Mouse (Mus musculus): ENCODE measurements at regions not wholly inside any gene's neighbourhood (a gene's known extent, or its start where the extent isn't known, plus 50 kb on each side); places are given as distances from the start of the nearest gene placed in this dataset.

DNA sequence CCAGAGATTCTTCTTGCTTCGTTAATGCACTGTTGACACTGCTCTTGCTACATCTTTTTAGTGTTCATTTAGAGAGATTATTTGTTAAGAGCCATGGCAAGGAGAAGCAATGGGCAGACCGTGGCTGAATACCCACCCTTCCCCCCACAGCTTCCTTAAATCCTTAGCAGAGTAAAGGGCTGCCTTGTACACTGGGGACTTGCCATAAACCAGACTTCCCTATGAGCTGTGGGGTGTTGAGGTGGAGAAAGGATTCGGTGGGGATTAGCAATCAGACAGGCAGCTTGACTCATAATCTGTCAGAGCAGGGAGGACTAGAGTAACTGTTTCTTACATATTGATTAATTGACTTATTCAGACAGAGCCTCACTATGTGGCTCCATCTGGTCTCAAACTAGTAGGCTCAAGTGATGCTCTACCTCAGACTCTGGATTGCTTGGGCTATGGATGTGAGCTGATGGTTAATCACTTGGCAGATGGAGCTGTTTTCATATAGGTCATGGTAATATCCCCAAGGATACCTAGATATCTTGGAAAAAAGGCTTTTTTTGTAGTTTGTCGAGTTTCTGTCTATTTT lies 166.7 kb downstream of the Cmpk2 start:
- TF ChIP-seq CTCF (IDR thresholded peaks at IDR 0.05; ENCODE audit: extremely low read depth, insufficient read depth, insufficient read length, insufficient replicate concordance) = no peak
- TF ChIP-seq POLR2A (IDR thresholded peaks at IDR 0.05; ENCODE audit: low read depth, low read length) = no peak
